Mouse (Mus musculus): ENCODE data around the gene Mcrip2.

Gene Mcrip2

GRCm38 (mm10) chr17:25866172-25866571, 2.4 kb downstream of the Mcrip2 start:
- DNase-seq (ENCODE audit: low read depth in 2 of 2, low spot score in 2 of 2) = no peak

GRCm38 (mm10) chr17:25865288-25865687, 3.3 kb downstream of the Mcrip2 start:
- DNase-seq (ENCODE audit: low read depth in 2 of 2, low spot score in 2 of 2) = no peak

GRCm38 (mm10) chr17:25864311-25864710, 4.3 kb downstream of the Mcrip2 start:
- DNase-seq (ENCODE audit: low read depth in 2 of 2, low spot score in 2 of 2) = no peak

GRCm38 (mm10) chr17:25863681-25864080, 4.9 kb downstream of the Mcrip2 start:
- no peak for DNase-seq (ENCODE audit: low read depth in 2 of 2, low spot score in 2 of 2)

GRCm38 (mm10) chr17:25861704-25862612, 6.6 kb downstream of the Mcrip2 start:
- no peak for DNase-seq (ENCODE audit: low read depth in 2 of 2, low spot score in 2 of 2)

- peak; percentile 80 to 83 for DNase-seq (ENCODE audit: low read depth in 2 of 2, low spot score in 2 of 2)
Measured at GRCm38 (mm10) chr17:25860832-25861703, 7.5 kb downstream of the Mcrip2 start, which contains the start of gene Wdr90. TSS of gene Wdr90 (minus strand) at chr17:25861501.

- no peak for DNase-seq (ENCODE audit: low read depth in 2 of 2, low spot score in 2 of 2)
Measured at GRCm38 (mm10) chr17:25860229-25860628, 8.3 kb downstream of the Mcrip2 start.

- DNase-seq (ENCODE audit: low read depth in 2 of 2, low spot score in 2 of 2) = peak; percentile 92 to 96
Measured at GRCm38 (mm10) chr17:25844396-25844901, 24.1 kb downstream of the Mcrip2 start, which contains the start of gene Rhot2. TSS of gene Rhot2 (minus strand) at chr17:25844851.

GRCm38 (mm10) chr17:25843636-25844395, 24.7 kb downstream of the Mcrip2 start:
- DNase-seq (ENCODE audit: low read depth in 2 of 2, low spot score in 2 of 2) = peak in 1 of 2 experiments; percentile 18

- no peak for DNase-seq (ENCODE audit: low read depth in 2 of 2, low spot score in 2 of 2)
Measured at GRCm38 (mm10) chr17:25843122-25843521, 25.4 kb downstream of the Mcrip2 start.

GRCm38 (mm10) chr17:25842509-25842908, 26.1 kb downstream of the Mcrip2 start:
- no peak for DNase-seq (ENCODE audit: low read depth in 2 of 2, low spot score in 2 of 2)

- DNase-seq (ENCODE audit: low read depth in 2 of 2, low spot score in 2 of 2) = no peak
Measured at GRCm38 (mm10) chr17:25841117-25841880, 27.3 kb downstream of the Mcrip2 start, which contains the start of gene Gm20683. TSS of gene Gm20683 (minus strand) at chr17:25841763.

GRCm38 (mm10) chr17:25840519-25840918, 28.0 kb downstream of the Mcrip2 start:
- DNase-seq (ENCODE audit: low read depth in 2 of 2, low spot score in 2 of 2) = no peak

GRCm38 (mm10) chr17:25839455-25840235, 28.9 kb downstream of the Mcrip2 start:
- no peak for DNase-seq (ENCODE audit: low read depth in 2 of 2, low spot score in 2 of 2)

- DNase-seq (ENCODE audit: low read depth in 2 of 2, low spot score in 2 of 2) = no peak
Measured at GRCm38 (mm10) chr17:25838904-25839303, 29.7 kb downstream of the Mcrip2 start.

- DNase-seq (ENCODE audit: low read depth in 2 of 2, low spot score in 2 of 2) = no peak
Measured at GRCm38 (mm10) chr17:25837533-25837932, 31.0 kb downstream of the Mcrip2 start.

GRCm38 (mm10) chr17:25837076-25837410, 31.5 kb downstream of the Mcrip2 start, which contains the start of gene Rhbdl1:
TSS of gene Rhbdl1 (minus strand) at chr17:25837295.
- peak in 1 of 2 experiments; percentile 38 for DNase-seq (ENCODE audit: low read depth in 2 of 2, low spot score in 2 of 2)

GRCm38 (mm10) chr17:25836397-25837075, 32.0 kb downstream of the Mcrip2 start:
- no peak for DNase-seq (ENCODE audit: low read depth in 2 of 2, low spot score in 2 of 2)

All from CD8-positive naive resting alpha-beta T cell, adult 2 months (primary cell).